Mouse (Mus musculus): ENCODE results near the gene Tle4.

DNA sequence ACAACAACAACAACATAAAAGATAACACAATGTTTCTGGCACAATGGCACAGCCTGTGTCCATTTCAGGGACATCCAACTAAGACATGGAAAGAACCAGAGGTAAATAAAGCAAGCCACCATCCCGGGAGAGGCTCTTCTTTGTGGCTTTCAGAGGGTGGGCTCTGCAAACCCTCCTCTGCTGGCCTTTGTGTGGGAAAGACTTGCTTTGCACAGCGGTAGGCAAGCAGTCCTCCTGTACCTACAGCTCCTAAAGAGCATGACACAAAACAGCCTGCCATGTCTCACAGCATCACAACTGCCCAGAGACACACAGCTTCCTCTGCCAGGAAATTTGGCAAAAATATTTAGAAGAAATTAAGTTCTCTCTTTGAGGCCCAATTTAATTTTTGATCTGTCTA lies 149.3 kb downstream of the Tle4 start:
- TF ChIP-seq POLR2A (IDR thresholded peaks at IDR 0.05; ENCODE audit: low read depth, low read length) = no peak
- TF ChIP-seq CTCF (conservative IDR thresholded peaks at IDR 0.05; ENCODE audit: insufficient read depth, insufficient read length, low read depth, low read length) = no peak

All from kidney, adult 2 months (tissue).